Mouse (Mus musculus) MEL (cell line): ENCODE results near the gene Csnk1e. TPM values are rescaled to one million over a fixed set of nuclear protein-coding genes. Genes with fewer than 3 reads are reported as not detected.
A peak's percentile ranks its signal among the peaks of the same experiment; 100 is the strongest.

Source experiments
- DNase-seq: peaks from one replicate; pipeline ENCODE4 v3.0.0; 2011; ENCODE audit warnings: low read depth, low spot score
- H3K27ac ChIP-seq: 2 replicates; pipeline ENCODE4 v1.5.1; 2012; ENCODE audit warnings: low read depth, mild to moderate bottlenecking, control low read depth, low read length, moderate library complexity; ENCODE audit not compliant: control insufficient read depth
- H3K27me3 ChIP-seq, 2 experiments: fragments of 150-350 bp in 1 of 2; sonication (generic) in 1 of 2; 2 replicates each; pipeline ENCODE4 v1.6.1; 2012; ENCODE audit warnings: low read length in 2 of 2, mild to moderate bottlenecking in 2 of 2, improper control_type of control experiment in 1 of 2, moderate library complexity in 1 of 2; ENCODE audit not compliant: insufficient read depth in 2 of 2, control insufficient read depth in 1 of 2
- H3K36me3 ChIP-seq, 2 experiments: 2 replicates each; pipeline ENCODE4 v1.6.1; 2012 to 2014; ENCODE audit warnings: low read length in 2 of 2, improper control_type of control experiment in 1 of 2, inconsistent platforms in 1 of 2, mild to moderate bottlenecking in 1 of 2; ENCODE audit not compliant: insufficient read depth in 2 of 2, control insufficient read depth in 1 of 2
- H3K4me1 ChIP-seq, 2 experiments: fragments of 150-350 bp in 1 of 2; sonication (generic) in 1 of 2; 2 replicates each; pipeline ENCODE4 v1.6.1; 2012; ENCODE audit warnings: low read length in 2 of 2, improper control_type of control experiment in 1 of 2, mild to moderate bottlenecking in 1 of 2; ENCODE audit not compliant: insufficient read depth in 2 of 2, control insufficient read depth in 1 of 2
- H3K4me3 ChIP-seq, 2 experiments: fragments of 150-350 bp in 1 of 2; sonication (generic) in 1 of 2; 2 replicates each; pipeline ENCODE4 v1.5.1; 2012; ENCODE audit warnings: low read depth in 2 of 2, low read length in 2 of 2, mild to moderate bottlenecking in 2 of 2, moderate library complexity in 2 of 2, control low read depth in 1 of 2, improper control_type of control experiment in 1 of 2; ENCODE audit not compliant: control insufficient read depth in 1 of 2, insufficient read depth in 1 of 2
- H3K79me2 ChIP-seq: 2 replicates; pipeline ENCODE4 v1.6.1; 2012; ENCODE audit warnings: mild to moderate bottlenecking, low read length, moderate library complexity; ENCODE audit not compliant: control insufficient read depth, poor library complexity, insufficient read depth
- H3K9ac ChIP-seq: 2 replicates; pipeline ENCODE4 v1.6.1; 2012; ENCODE audit warnings: low read depth, mild to moderate bottlenecking, control low read depth, low read length, moderate library complexity; ENCODE audit not compliant: control insufficient read depth, poor library complexity, severe bottlenecking
- H3K9me3 ChIP-seq: fragments of 150-350 bp; sonication (generic); replicated peaks from 2 replicates; pipeline ENCODE4 v1.6.1; 2012; ENCODE audit warnings: mild to moderate bottlenecking, low read length, improper control_type of control experiment, moderate library complexity; ENCODE audit not compliant: insufficient read depth
- CHD2 ChIP-seq: IDR thresholded peaks from 2 replicates; pipeline ENCODE4 v1.6.1; 2011; ENCODE audit warnings: low read length, improper control_type of control experiment
- CTCF ChIP-seq, 3 experiments: IDR thresholded peaks in 2 of 3; conservative IDR thresholded peaks in 1 of 3; 2 replicates each; pipeline ENCODE4 v1.5.1; 2011 to 2012; ENCODE audit warnings: low read length in 3 of 3, low read depth in 2 of 3, mild to moderate bottlenecking in 2 of 3, improper control_type of control experiment in 1 of 3, inconsistent platforms in 1 of 3, mixed read lengths in 1 of 3, moderate library complexity in 1 of 3; ENCODE audit not compliant: control insufficient read depth in 1 of 3, insufficient read depth in 1 of 3, poor library complexity in 1 of 3, severe bottlenecking in 1 of 3
- E2F4 ChIP-seq: IDR thresholded peaks from 2 replicates; pipeline ENCODE4 v1.6.1; 2011; ENCODE audit warnings: low read depth, low read length, improper control_type of control experiment, borderline replicate concordance
- ELF1 ChIP-seq: IDR thresholded peaks from 2 replicates; pipeline ENCODE4 v1.6.1; 2014; ENCODE audit warnings: low read depth, mild to moderate bottlenecking, inconsistent platforms, low read length, improper control_type of control experiment, moderate library complexity
- EP300 ChIP-seq, 2 experiments: IDR thresholded peaks; 2 replicates each; pipeline ENCODE4 v1.6.1; 2011; ENCODE audit warnings: improper control_type of control experiment in 2 of 2, low read length in 2 of 2, low read depth in 1 of 2, mild to moderate bottlenecking in 1 of 2
- ETS1 ChIP-seq: IDR thresholded peaks from 2 replicates; pipeline ENCODE4 v1.6.1; 2012; ENCODE audit warnings: low read depth, mild to moderate bottlenecking, inconsistent platforms, low read length, improper control_type of control experiment, moderate library complexity
- GABPA ChIP-seq: IDR thresholded peaks from 2 replicates; pipeline ENCODE4 v1.6.1; 2012; ENCODE audit warnings: low read depth, mild to moderate bottlenecking, inconsistent platforms, low read length, improper control_type of control experiment, moderate library complexity
- HCFC1 ChIP-seq: IDR thresholded peaks from 2 replicates; pipeline ENCODE4 v1.6.1; 2012; ENCODE audit warnings: low read depth, mild to moderate bottlenecking, inconsistent platforms, low read length, improper control_type of control experiment, moderate library complexity
- JUND ChIP-seq: IDR thresholded peaks from 2 replicates; pipeline ENCODE4 v1.6.1; 2011; ENCODE audit warnings: low read depth, mild to moderate bottlenecking, improper control_type of control experiment, low read length
- MAFK ChIP-seq: IDR thresholded peaks from 2 replicates; pipeline ENCODE4 v1.6.1; 2011; ENCODE audit warnings: low read depth, mild to moderate bottlenecking, low read length, improper control_type of control experiment, borderline replicate concordance
- MAX ChIP-seq: IDR thresholded peaks from 2 replicates; pipeline ENCODE4 v1.6.1; 2011; ENCODE audit warnings: low read length, improper control_type of control experiment
- MAZ ChIP-seq: IDR thresholded peaks from 2 replicates; pipeline ENCODE4 v1.6.1; 2012; ENCODE audit warnings: low read depth, mild to moderate bottlenecking, inconsistent platforms, low read length, improper control_type of control experiment
- NELFE ChIP-seq: IDR thresholded peaks from 2 replicates; pipeline ENCODE4 v1.6.1; 2011; ENCODE audit warnings: low read depth, low read length, improper control_type of control experiment
- POLR2AphosphoS2 ChIP-seq: IDR thresholded peaks from 2 replicates; pipeline ENCODE4 v1.6.1; 2011; ENCODE audit warnings: low read length, improper control_type of control experiment
- POLR2AphosphoS5 ChIP-seq: IDR thresholded peaks from 2 replicates; pipeline ENCODE4 v1.6.1; 2012; ENCODE audit warnings: low read depth, borderline replicate concordance, mild to moderate bottlenecking, inconsistent platforms, low read length, moderate library complexity, mixed read lengths
- RAD21 ChIP-seq: IDR thresholded peaks from 2 replicates; pipeline ENCODE4 v1.6.1; 2011; ENCODE audit warnings: mild to moderate bottlenecking, low read depth, low read length, improper control_type of control experiment
- SMC3 ChIP-seq: IDR thresholded peaks from 2 replicates; pipeline ENCODE4 v1.6.1; 2011; ENCODE audit warnings: low read depth, low read length, improper control_type of control experiment
- TAL1 ChIP-seq: IDR thresholded peaks from 2 replicates; pipeline ENCODE4 v1.6.1; 2012; ENCODE audit warnings: mild to moderate bottlenecking, inconsistent platforms, low read length, moderate library complexity, mixed read lengths
- UBTF ChIP-seq: IDR thresholded peaks from 2 replicates; pipeline ENCODE4 v1.6.1; 2012; ENCODE audit warnings: low read depth, mild to moderate bottlenecking, inconsistent platforms, low read length, improper control_type of control experiment, moderate library complexity, borderline replicate concordance; ENCODE audit not compliant: insufficient read depth
- USF2 ChIP-seq, 2 experiments: IDR thresholded peaks; 2 replicates each; pipeline ENCODE4 v1.6.1; 2011 to 2012; ENCODE audit warnings: improper control_type of control experiment in 2 of 2, low read length in 2 of 2, borderline replicate concordance in 1 of 2, inconsistent platforms in 1 of 2, low read depth in 1 of 2, mild to moderate bottlenecking in 1 of 2; ENCODE audit not compliant: insufficient read depth in 1 of 2
- ZC3H11A ChIP-seq: IDR thresholded peaks from 2 replicates; pipeline ENCODE4 v1.6.1; 2012; ENCODE audit warnings: low read depth, mild to moderate bottlenecking, inconsistent platforms, low read length, improper control_type of control experiment
- polyA plus RNA-seq, 2 experiments: library from polyadenylated mRNA; stranded (reverse) in 1 of 2; unstranded in 1 of 2; fragments of >175 nt in 1 of 2; fragments of >200 nt in 1 of 2; gene quantifications; 2 replicates each; pipeline versions ENCODE4 v1.2.1 to v1.2.4; 2012; ENCODE audit warnings: low replicate concordance in 2 of 2, low read depth in 1 of 2; ENCODE audit not compliant: insufficient read length in 2 of 2, insufficient read depth in 1 of 2, missing spikeins in 1 of 2
- total RNA-seq: library from RNA; depleted of rRNA; stranded (reverse); fragments of 300-350 nt; gene quantifications from 2 replicates; pipeline ENCODE4 v1.2.3, GENCODE M21; 2012

Csnk1e gene
- total and polyA plus RNA-seq, 3 experiments, result 28.5 to 58.1 TPM; not detected in 1

GRCm38 (mm10) chr15:79413201-79413600 is 42.2 kb downstream of the Csnk1e start:
- Histone ChIP-seq H3K9ac (no peak overlapping the region), H3K4me3 (no peak overlapping the region), H3K36me3 (peaks cover 0 to 16% of the 10 kb centered on the region in 2 experiments; a peak in 2 of 4 replicates), H3K4me1 (peaks cover 9 to 30% of the 10 kb centered on the region in 2 experiments), H3K9me3 (no peaks in the 10 kb centered on the region), H3K27me3 (no peaks in the 10 kb centered on the region), H3K27ac (no peak overlapping the region), H3K79me2 (no peaks in the 10 kb centered on the region)
- DNase-seq, result no peak
- no peak for TF ChIP-seq MAX
- no peak for TF ChIP-seq ETS1
- no peak for TF ChIP-seq MAZ

- no peak overlapping the region for H3K27ac ChIP-seq
- H3K9ac ChIP-seq, result no peak overlapping the region
- TF ChIP-seq GABPA, result no peak
- TF ChIP-seq RAD21, result peak; percentile 63
- TF ChIP-seq MAFK, result no peak
- no peak for TF ChIP-seq CHD2
- no peak for TF ChIP-seq HCFC1
- TF ChIP-seq POLR2AphosphoS2, result no peak
- peak; percentile 50 for TF ChIP-seq SMC3
- no peak for TF ChIP-seq JUND
- no peak for TF ChIP-seq TAL1
- no peak for TF ChIP-seq POLR2AphosphoS5
- peak; percentile 54 for TF ChIP-seq ZC3H11A
- no peak for TF ChIP-seq ELF1
- TF ChIP-seq EP300 (IDR thresholded peaks at IDR 0.05; ENCODE audit: low read depth in 1 of 2, low read length in 2 of 2), result no peak
- TF ChIP-seq CTCF (IDR thresholded peaks at IDR 0.05 in 2 of 3, conservative IDR thresholded peaks at IDR 0.05 in 1 of 3; ENCODE audit: control insufficient read depth in 1 of 3, insufficient read depth in 1 of 3, low read depth in 2 of 3, low read length in 3 of 3, poor library complexity in 1 of 3, severe bottlenecking in 1 of 3), result peak in 2 of 3 experiments; percentile 28 to 57; a peak in 4 of 6 replicates
- TF ChIP-seq NELFE, result no peak
- no peak for TF ChIP-seq USF2 (IDR thresholded peaks at IDR 0.05; ENCODE audit: borderline replicate concordance in 1 of 2, insufficient read depth in 1 of 2, low read depth in 1 of 2, low read length in 2 of 2)
- no peak for TF ChIP-seq UBTF
- no peak for TF ChIP-seq E2F4
- no peaks in the 10 kb centered on the region for H3K79me2 ChIP-seq
- no peaks in the 10 kb centered on the region for H3K9me3 ChIP-seq
- no peak for DNase-seq
- H3K4me1 ChIP-seq, result peaks cover 6 to 29% of the 10 kb centered on the region in 2 experiments; a peak in 3 of 4 replicates
- peaks cover 0 to 11% of the 10 kb centered on the region in 2 experiments; a peak in 2 of 4 replicates for H3K36me3 ChIP-seq
- no peaks in the 10 kb centered on the region for H3K27me3 ChIP-seq
- H3K4me3 ChIP-seq, result no peak overlapping the region
Observed at GRCm38 (mm10) chr15:79411363-79412065, 43.9 kb downstream of the Csnk1e start.
